Mouse (Mus musculus): ENCODE data around the gene Rdh5. TPM values are rescaled to one million over a fixed set of nuclear protein-coding genes. Genes with fewer than 3 reads are reported as not detected.
A peak's percentile ranks its signal among the peaks of the same experiment; 100 is the strongest.

The Rdh5 gene
- total RNA-seq, 2 experiments from 2014 or later: 4.8 to 5.1 TPM

GRCm38 (mm10) chr10:128933574-128933973, 10.9 kb upstream of the Rdh5 start, which contains the start of gene Itga7:
Itga7 (plus strand) TSS chr10:128933818.
- DNase-seq (ENCODE audit: low spot score in 2 of 2): no peak
- intact Hi-C loops (cut with DNase I): no loop called here

GRCm38 (mm10) chr10:128931441-128931840, 8.8 kb upstream of the Rdh5 start:
- DNase-seq (ENCODE audit: low spot score in 2 of 2): no peak
- intact Hi-C loops (cut with DNase I): no loop called here

- DNase-seq (ENCODE audit: low spot score in 2 of 2): no peak
- intact Hi-C loops (cut with DNase I): no loop called here
Measured at GRCm38 (mm10) chr10:128929638-128930378, 7.1 kb upstream of the Rdh5 start.

- intact Hi-C loops (cut with DNase I): no loop called here
- no peak for DNase-seq (ENCODE audit: low spot score in 2 of 2)
Measured at GRCm38 (mm10) chr10:128928356-128928755, 5.7 kb upstream of the Rdh5 start.

GRCm38 (mm10) chr10:128923935-128924334, 1.2 kb upstream of the Rdh5 start, which contains the start of gene Bloc1s1:
Bloc1s1 (minus strand) TSS chr10:128924035.
- no peak for DNase-seq (ENCODE audit: low spot score in 2 of 2)
- intact Hi-C loops (cut with DNase I): loop anchor here (5.0 kb wide), 1 partner anchor 53 kb away; no protein-coding TSS in a partner anchor

- intact Hi-C loops (cut with DNase I): loop anchor here (5.0 kb wide), 1 partner anchor 54 kb away; no protein-coding TSS in a partner anchor
- peak; percentile 92 to 94 for DNase-seq (ENCODE audit: low spot score in 2 of 2)
Measured at GRCm38 (mm10) chr10:128923013-128923691, 464 bp upstream of the Rdh5 start.

GRCm38 (mm10) chr10:128921883-128922821, 536 bp downstream of the Rdh5 start:
- DNase-seq (ENCODE audit: low spot score in 2 of 2): no peak
- intact Hi-C loops (cut with DNase I): loop anchor here (5.0 kb wide), 1 partner anchor 55 kb away; no protein-coding TSS in a partner anchor

- no peak for DNase-seq (ENCODE audit: low spot score in 2 of 2)
Measured at GRCm38 (mm10) chr10:128921251-128921650, 1.4 kb downstream of the Rdh5 start.

GRCm38 (mm10) chr10:128920736-128921161, 1.9 kb downstream of the Rdh5 start:
- DNase-seq (ENCODE audit: low spot score in 2 of 2): no peak
- intact Hi-C loops (cut with DNase I): loop anchor here (5.0 kb wide), 1 partner anchor 57 kb away; no protein-coding TSS in a partner anchor

More at GRCm38 (mm10) chr10:128921251-128921650, 1.4 kb downstream of the Rdh5 start:
- intact Hi-C loops (cut with DNase I): loop anchor here (5.0 kb wide), 1 partner anchor 56 kb away; no protein-coding TSS in a partner anchor

- DNase-seq (ENCODE audit: low spot score in 2 of 2): no peak
- intact Hi-C loops (cut with DNase I): loop anchor here (5.0 kb wide), 1 partner anchor 57 kb away; no protein-coding TSS in a partner anchor
Measured at GRCm38 (mm10) chr10:128919966-128920365, 2.7 kb downstream of the Rdh5 start.

GRCm38 (mm10) chr10:128919203-128919631, 3.5 kb downstream of the Rdh5 start:
- DNase-seq (ENCODE audit: low spot score in 2 of 2): peak in 1 of 2 experiments; percentile 33
- intact Hi-C loops (cut with DNase I): no loop called here

- intact Hi-C loops (cut with DNase I): no loop called here
- peak; percentile 36 to 50 for DNase-seq (ENCODE audit: low spot score in 2 of 2)
Measured at GRCm38 (mm10) chr10:128918246-128918645, 4.4 kb downstream of the Rdh5 start.

GRCm38 (mm10) chr10:128917400-128917799, 5.3 kb downstream of the Rdh5 start:
- intact Hi-C loops (cut with DNase I): no loop called here

GRCm38 (mm10) chr10:128916665-128917064, 6.0 kb downstream of the Rdh5 start:
- intact Hi-C loops (cut with DNase I): no loop called here
- no peak for DNase-seq (ENCODE audit: low spot score in 2 of 2)

More at GRCm38 (mm10) chr10:128917400-128917799, 5.3 kb downstream of the Rdh5 start:
- no peak for DNase-seq (ENCODE audit: low spot score in 2 of 2)

GRCm38 (mm10) chr10:128915550-128915949, 7.1 kb downstream of the Rdh5 start:
- intact Hi-C loops (cut with DNase I): no loop called here
- no peak for DNase-seq (ENCODE audit: low spot score in 2 of 2)

GRCm38 (mm10) chr10:128913696-128914095, 9.0 kb downstream of the Rdh5 start:
- intact Hi-C loops (cut with DNase I): no loop called here
- DNase-seq (ENCODE audit: low spot score in 2 of 2): no peak

- intact Hi-C loops (cut with DNase I): no loop called here
- peak; percentile 93 to 96 for DNase-seq (ENCODE audit: low spot score in 2 of 2)
Measured at GRCm38 (mm10) chr10:128913219-128913618, 9.5 kb downstream of the Rdh5 start.

- DNase-seq (ENCODE audit: low spot score in 2 of 2): no peak
Measured at GRCm38 (mm10) chr10:128912791-128913190, 9.9 kb downstream of the Rdh5 start.

GRCm38 (mm10) chr10:128912268-128912667, 10.4 kb downstream of the Rdh5 start:
- intact Hi-C loops (cut with DNase I): no loop called here
- DNase-seq (ENCODE audit: low spot score in 2 of 2): no peak

More at GRCm38 (mm10) chr10:128912791-128913190, 9.9 kb downstream of the Rdh5 start:
- intact Hi-C loops (cut with DNase I): no loop called here

All from left cerebral cortex, postnatal 14 days (tissue).